Mouse (Mus musculus) yolk sac, embryonic 10.5 days (tissue): ENCODE measurements at regions not wholly inside any gene's neighbourhood (a gene's known extent, or its start where the extent isn't known, plus 50 kb on each side); places are given as distances from the start of the nearest gene placed in this dataset.

ENCODE experiments used
- DNase-seq: peaks from one replicate; pipeline ENCODE4 v3.0.0-alpha.2; 2017; ENCODE audit warnings: low spot score

GRCm38 (mm10) chr7:110679916-110680315 is 52.5 kb downstream of the Adm start:
- no peak for DNase-seq

DNA sequence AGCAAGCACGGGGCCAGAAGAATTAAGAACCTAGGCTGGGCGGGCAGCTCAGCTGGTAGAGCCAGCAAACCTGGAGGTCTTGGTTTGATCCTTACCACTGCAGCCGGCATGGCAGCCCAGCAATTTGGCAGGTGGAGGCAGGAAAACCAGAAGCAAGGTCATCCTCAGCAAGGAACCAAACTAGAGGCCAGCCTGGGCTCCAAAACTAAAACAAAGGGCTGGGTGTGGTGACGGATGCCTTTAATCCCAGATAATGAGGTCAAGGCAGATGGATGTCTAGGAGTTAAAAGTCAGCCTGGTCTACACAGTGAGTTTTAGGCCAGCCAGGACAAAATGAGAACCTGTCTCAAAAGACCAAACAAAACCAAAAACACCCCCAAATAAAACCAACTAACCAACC is 55.5 kb downstream of the Adm start:
- no peak for DNase-seq

- DNase-seq, result peak; percentile 85
Measured at GRCm38 (mm10) chr7:110688884-110689681, 61.6 kb downstream of the Adm start.

- no peak for DNase-seq
Measured at GRCm38 (mm10) chr7:110690241-110690640, 62.8 kb downstream of the Adm start.

GRCm38 (mm10) chr7:110690856-110691255 is 63.4 kb downstream of the Adm start:
- DNase-seq, result no peak

GRCm38 (mm10) chr7:110694262-110694661 is 66.8 kb downstream of the Adm start:
- DNase-seq, result no peak

DNA sequence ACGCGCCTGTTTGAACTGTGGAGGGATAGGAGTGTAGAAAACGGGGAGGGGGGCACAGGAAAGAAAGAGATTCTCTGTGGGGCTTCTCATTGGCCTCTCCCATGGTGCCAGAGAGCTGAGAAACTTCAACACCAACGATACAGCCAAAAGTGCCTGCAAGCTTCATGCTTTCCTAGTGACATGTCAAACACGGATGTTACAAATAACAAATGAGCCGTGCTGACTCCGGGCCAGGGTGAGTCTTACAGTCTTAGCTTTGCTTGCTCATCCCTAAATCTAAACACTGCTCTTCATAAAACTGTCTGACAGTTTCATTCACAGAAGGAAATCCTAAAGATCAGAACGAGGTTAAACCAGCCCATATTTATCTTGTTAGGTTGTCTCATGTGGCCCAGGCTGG is 68.3 kb downstream of the Adm start:
- DNase-seq, result no peak

- no peak for DNase-seq
Measured at GRCm38 (mm10) chr7:110698211-110699153, 69.5 kb upstream of the Ampd3 start.

DNA sequence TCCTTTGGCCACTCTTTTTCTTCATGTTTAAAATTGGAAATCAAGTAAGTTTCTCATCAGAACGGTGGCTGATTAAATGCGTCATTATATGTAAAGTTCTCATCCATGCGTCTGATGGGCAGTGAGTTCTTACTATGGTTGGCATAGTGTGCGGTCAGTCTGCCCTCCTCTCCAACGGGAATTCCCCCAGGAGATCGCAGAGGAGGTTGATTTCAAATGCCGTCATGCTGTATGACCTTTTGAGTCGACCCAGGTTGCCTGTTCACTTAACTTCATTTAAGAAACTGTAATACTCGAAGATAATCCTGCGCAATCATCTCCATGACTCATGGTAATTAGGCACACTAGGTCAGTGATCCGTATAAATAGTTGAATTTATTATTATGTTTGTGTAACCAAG is 68.4 kb upstream of the Ampd3 start:
- DNase-seq, result no peak

GRCm38 (mm10) chr7:110701681-110702413 is 66.2 kb upstream of the Ampd3 start:
- peak; percentile 47 for DNase-seq

- DNase-seq, result no peak
Measured at GRCm38 (mm10) chr7:110702414-110702783, 65.6 kb upstream of the Ampd3 start.

- no peak for DNase-seq
Measured at GRCm38 (mm10) chr7:110705311-110706000, 62.5 kb upstream of the Ampd3 start.

- DNase-seq, result no peak
Measured at GRCm38 (mm10) chr7:110706001-110706695, 61.9 kb upstream of the Ampd3 start.

DNA sequence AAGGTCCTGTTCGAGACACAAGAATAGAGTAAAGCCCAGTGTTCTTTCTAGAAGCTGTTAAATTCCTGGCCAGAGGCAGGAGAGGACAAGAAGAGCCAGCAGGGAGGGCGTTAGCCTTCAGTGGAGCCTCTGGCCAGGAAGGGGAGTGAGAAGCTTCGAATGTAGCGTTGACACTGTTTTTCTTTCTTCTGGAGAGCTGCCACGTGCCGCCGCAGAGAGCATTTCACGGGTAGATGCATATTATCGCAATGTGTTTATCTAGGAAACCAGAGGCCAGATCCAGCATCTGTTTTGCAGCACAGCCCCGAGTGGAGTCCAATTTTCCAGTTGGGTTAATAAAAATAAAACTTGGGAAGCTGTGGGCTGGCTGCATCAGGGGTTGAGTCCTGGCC is 61.3 kb upstream of the Ampd3 start:
- no peak for DNase-seq

GRCm38 (mm10) chr7:110708116-110708515 is 59.9 kb upstream of the Ampd3 start:
- no peak for DNase-seq

DNA sequence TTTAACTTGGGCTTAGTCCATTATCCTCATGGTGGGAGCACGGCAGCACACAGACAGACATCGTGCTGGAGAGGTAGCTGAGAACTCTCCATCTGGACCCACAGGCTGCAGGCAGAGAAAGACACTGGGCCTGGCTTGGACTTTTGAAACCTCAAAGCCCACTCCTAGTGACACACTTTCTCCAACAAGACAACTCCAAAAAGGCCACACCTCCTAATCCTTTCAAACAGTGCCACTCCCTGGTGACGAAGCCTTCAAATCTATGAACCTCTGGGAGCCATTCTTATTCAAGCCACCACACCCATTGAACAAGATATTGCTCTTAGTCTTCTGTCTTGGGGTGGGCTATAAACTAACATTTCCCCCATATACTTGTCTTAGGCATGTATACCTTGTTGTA is 59.2 kb upstream of the Ampd3 start:
- DNase-seq, result no peak

DNA sequence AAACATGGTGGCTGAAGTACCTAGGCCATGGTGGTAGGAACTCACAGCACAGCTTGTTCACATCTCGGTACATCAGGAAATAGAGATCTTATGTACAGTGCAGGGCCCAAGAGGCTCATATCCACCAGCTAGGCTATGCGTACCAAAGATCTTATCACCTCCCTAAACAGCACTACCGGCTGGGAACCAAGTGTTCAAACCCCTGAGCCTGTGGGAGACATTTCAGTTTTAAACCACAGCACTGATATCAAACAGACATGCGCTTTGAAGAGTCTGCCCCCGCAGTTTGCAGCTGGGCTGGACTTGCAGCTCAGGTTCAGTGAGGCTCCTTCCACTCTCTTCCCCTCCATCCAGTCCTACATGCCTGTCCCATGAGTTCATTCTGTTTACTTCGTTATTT is 58.4 kb upstream of the Ampd3 start:
- DNase-seq, result no peak

GRCm38 (mm10) chr7:110710256-110710962 is 57.6 kb upstream of the Ampd3 start:
- DNase-seq, result no peak

DNA sequence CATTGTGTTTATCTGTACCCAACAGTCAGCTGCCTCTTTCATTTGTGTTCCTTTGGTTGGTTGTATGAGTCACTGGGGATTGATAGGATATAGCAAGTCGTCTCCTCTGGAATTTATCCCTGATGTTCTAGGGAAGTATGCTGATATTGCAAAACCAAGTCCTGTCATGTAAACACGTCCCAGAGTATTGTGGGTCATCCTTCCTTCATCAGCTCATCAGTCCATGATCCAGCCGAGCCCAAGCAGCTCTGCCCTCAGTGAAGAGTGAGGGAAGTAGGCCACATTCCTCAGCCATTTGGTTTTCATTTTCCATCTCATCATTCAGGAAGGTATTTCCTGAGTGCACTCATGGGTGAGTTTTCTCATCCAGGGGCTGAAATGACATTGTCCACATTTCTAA is 54.3 kb upstream of the Ampd3 start:
- no peak for DNase-seq

DNA sequence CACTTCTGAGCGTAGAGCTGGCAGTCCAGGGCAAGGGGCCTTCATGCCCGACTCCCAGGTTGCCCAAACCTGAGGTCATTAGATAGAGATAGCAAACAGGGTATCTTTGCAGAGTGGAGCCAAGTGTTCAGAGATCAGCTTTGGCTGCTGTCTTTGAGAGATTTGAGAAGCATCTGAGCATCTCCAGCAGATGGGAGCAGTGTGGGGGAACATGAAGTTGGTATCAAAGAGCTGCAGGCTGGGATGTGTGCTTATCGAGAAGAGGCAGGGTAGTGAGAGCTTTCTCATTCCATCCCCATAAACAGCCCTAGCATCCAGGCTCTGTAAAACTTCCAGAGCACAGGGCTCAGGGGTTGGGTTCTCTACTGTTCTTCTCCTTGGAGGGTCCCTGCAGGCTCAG is 52.9 kb upstream of the Ampd3 start:
- DNase-seq, result no peak

- DNase-seq, result no peak
Measured at GRCm38 (mm10) chr7:110715545-110715944, 52.5 kb upstream of the Ampd3 start.
